Mouse (Mus musculus) retina, postnatal 1 day (tissue): ENCODE measurements around the gene Pgap2.
"Not testable (repeated sequence)": the region's sequence is repeated elsewhere in the genome, so short reads cannot be mapped to it uniquely, and the experiment has no call there.

Source experiments
- DNase-seq: peaks from one replicate; pipeline ENCODE4 v3.0.0-alpha.2; 2012

Pgap2 gene

GRCm38 (mm10) chr7:102242917-102243316 is 32.9 kb downstream of the Pgap2 start:
- DNase-seq, result no peak

DNA sequence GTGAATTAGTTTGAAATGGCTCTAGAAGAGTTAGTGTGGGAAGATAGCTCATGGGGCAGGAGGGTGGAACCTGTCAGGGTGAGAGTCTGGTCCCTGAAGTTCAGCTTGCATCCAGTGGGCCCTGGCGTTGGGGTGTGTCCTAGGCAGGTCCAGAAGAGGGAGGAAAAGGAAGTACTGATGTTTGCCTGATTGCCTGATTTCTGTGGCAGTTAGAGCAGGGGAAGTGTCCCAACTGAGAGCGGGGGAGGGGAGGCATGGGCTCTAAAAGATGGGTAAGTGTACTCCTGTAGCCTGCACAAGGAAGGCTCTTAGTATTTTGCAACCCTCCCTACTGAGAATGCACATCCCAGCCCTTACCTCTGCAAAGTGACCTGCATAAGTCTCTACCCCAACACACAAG is 33.9 kb downstream of the Pgap2 start:
- no peak for DNase-seq

- DNase-seq, result no peak
Observed at GRCm38 (mm10) chr7:102244782-102245535, 35.0 kb downstream of the Pgap2 start.

GRCm38 (mm10) chr7:102245775-102246174 is 35.8 kb downstream of the Pgap2 start:
- peak; percentile 34 for DNase-seq

GRCm38 (mm10) chr7:102246265-102246664 is 36.3 kb downstream of the Pgap2 start:
- DNase-seq, result no peak

GRCm38 (mm10) chr7:102246956-102247797 is 37.2 kb downstream of the Pgap2 start:
- no peak for DNase-seq

- DNase-seq, result no peak
Observed at GRCm38 (mm10) chr7:102248691-102249404, 38.8 kb downstream of the Pgap2 start.

DNA sequence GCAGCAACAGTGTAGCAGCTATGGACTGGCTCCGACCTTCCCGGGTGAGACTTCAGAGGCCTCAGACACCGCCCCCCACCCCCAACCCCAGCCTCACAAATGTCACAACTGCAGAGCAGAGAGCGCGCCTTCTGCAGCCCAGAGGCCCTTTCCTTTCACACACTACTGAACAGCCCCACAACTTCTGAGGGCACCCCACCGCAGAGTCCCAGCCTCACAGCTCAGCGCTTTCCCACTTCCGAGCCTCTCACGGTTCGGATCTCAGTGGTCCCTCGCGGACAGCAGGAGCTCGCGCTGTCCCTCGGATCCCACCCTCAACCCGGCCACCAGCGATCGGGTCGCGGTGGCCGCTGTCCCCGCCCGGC is 39.5 kb downstream of the Pgap2 start:
- DNase-seq, result peak; percentile 62

- DNase-seq, result peak; percentile 72
Observed at GRCm38 (mm10) chr7:102249896-102250630, 40.1 kb downstream of the Pgap2 start.

DNA sequence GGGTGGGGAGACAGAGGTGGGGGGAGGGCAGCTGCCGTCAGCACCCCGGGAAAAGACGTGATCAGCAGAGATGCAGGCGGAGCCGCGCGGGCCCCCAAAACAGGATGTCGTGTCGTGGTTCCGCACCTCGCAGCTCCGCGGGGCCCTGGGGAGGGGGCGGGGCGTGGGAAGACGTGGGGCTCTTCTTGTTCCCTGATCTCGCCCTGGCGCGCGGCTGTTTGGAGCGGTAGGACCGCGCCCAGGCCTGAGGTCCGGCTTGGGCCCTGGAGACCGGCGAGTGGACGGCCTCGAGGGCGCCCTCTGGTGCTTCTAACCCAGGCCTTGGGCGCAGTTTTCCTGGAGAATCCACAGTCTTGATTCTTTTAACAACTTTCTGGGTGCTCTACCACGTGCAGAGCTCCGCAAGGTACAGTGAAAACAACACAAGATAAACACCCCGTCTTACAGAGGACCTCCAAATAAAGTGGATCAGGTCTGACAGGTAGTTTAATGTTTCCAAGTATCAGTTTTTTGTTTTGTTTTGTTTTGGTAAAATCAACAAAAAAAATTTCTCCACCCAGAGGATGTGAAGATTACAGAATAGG is 40.7 kb downstream of the Pgap2 start:
- peak; percentile 89 for DNase-seq

DNA sequence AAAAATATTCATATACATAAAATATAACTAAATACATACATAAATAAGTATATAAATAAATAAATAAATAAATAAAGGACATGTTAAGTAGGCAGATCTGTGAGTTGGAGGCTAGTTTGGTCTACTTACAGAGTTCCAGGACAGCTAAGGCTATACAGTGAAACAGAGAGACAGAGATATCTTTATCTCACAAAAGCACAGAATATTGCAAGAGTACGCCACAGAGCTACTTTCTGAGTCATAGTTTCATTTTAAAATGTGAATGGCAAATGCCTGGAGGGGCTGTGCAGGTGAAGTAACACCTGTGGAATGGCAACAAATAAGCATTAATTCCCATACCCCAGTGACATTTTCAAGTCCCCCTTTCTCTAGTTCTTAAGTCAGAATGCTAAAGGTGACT is 43.6 kb downstream of the Pgap2 start:
- no peak for DNase-seq

- DNase-seq, result no peak
Observed at GRCm38 (mm10) chr7:102255954-102256353, 45.9 kb downstream of the Pgap2 start, which contains the start of gene Rhog. TSS of gene Rhog (minus strand) at chr7:102256054.

DNA sequence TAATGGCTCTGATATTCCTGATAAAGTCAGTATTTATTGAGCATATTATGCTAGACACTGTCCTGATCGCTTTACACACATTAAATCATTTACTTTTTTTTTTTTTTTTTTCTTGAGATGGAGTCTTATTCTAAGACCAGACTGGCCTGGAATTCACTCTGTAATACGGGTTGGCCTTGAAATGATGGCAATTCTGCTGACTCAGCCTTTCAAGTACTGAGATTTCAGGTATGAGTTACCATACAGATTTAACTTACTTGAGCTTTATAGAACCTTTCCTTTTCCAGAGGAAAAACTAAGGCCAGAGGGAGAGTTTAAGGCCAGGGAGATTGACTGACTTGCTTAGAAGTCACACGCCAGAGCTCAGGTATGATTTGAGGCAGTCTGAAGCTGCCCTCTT is 46.6 kb downstream of the Pgap2 start:
- no peak for DNase-seq

DNA sequence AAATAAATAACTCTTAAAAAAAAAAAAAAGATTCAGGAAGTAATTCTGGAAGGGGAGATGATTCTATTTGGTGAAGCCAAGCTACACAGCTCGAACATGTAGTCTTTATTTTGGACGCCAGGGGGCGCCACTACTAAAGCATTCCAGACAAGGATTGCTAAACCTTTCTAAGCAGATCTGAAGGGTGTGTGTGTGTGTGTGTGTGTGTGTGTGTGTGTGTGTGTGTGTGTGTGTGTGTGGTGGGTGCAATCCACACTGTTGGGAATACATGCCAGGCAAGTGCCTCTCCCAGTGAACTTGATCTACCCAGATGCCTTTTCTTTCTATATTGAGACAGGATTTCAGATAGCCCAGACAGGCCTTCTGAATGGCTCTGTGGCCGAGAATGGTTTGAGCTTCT is 48.2 kb downstream of the Pgap2 start:
- DNase-seq, result peak; percentile 88

GRCm38 (mm10) chr7:102258753-102259152 is 48.7 kb downstream of the Pgap2 start:
- no peak for DNase-seq

DNA sequence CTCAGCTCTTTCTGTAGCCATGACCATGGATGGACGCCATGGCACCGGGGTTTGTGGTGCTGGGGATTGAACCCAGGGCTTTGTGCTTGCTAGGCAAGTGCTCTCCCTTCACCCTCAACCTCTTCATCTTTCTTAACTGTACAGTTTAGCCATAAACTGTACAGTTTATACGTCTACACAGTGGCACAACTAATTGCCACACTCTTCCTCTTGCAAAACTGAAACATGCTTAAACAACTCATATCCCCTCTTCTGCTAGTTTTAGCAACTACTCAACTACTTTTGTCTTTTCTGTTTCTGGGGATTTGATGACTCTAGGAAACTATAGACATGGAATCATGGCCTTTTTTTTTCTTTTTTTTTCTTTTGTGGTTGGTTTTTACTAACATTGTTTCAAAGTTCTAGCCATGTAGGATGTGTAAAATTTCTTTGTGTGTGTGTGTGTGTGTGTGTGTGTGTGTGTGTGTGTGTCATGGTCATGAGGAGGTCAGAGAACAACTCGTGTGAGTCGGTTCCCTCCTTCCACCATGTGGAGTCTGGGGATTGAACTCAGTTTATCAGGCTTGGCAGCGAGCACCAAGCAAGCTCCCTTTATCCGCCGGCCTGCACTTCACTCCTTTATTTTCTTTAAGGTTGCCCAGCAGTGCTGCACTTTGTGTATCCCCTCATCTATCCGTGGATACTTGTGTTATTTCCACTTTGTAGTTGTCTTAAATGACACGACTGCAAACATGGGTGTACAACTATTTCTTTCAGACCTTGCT is 49.9 kb downstream of the Pgap2 start:
- no peak for DNase-seq

- no peak for DNase-seq
Observed at GRCm38 (mm10) chr7:102260518-102260917, 50.5 kb downstream of the Pgap2 start.

GRCm38 (mm10) chr7:102263020-102263419 is 53.0 kb downstream of the Pgap2 start:
- DNase-seq, result no peak

GRCm38 (mm10) chr7:102266021-102266400 is 56.0 kb downstream of the Pgap2 start:
- DNase-seq, result not testable (repeated sequence)

- DNase-seq, result no peak
Observed at GRCm38 (mm10) chr7:102266401-102267042, 56.5 kb downstream of the Pgap2 start.

GRCm38 (mm10) chr7:102267113-102267579 is 57.1 kb downstream of the Pgap2 start:
- peak; percentile 94 for DNase-seq
